Mouse (Mus musculus) hindbrain, embryonic 13.5 days (tissue): ENCODE measurements at regions not wholly inside any gene's neighbourhood (a gene's known extent, or its start where the extent isn't known, plus 50 kb on each side); places are given as distances from the start of the nearest gene placed in this dataset.
A peak's percentile ranks its signal among the peaks of the same experiment; 100 is the strongest.

ENCODE experiments used
- ATAC-seq: fragments of 200-750 bp; cut with Nextera tagmentation; 2 replicates; pipeline ENCODE4 v1.8.0; 2017; ENCODE audit warnings: moderate TSS enrichment; ENCODE audit not compliant: low FRiP score
- H3K27ac ChIP-seq: fragments of 300-500 bp; sonication (generic); 2 replicates; pipeline ENCODE4 v1.5.1; 2015; ENCODE audit warnings: inconsistent platforms, mild to moderate bottlenecking, moderate library complexity
- H3K27me3 ChIP-seq: fragments of 300-500 bp; sonication (generic); 2 replicates; pipeline ENCODE4 v1.6.1; 2015; ENCODE audit warnings: mild to moderate bottlenecking, inconsistent platforms
- H3K36me3 ChIP-seq: fragments of 300-500 bp; sonication (generic); 2 replicates; pipeline ENCODE4 v1.6.1; 2015; ENCODE audit warnings: mild to moderate bottlenecking, inconsistent platforms
- H3K4me1 ChIP-seq: fragments of 300-500 bp; sonication (generic); replicated peaks from 2 replicates; pipeline ENCODE4 v1.6.1; 2015; ENCODE audit warnings: inconsistent platforms
- H3K4me2 ChIP-seq: fragments of 300-500 bp; sonication (generic); 2 replicates; pipeline ENCODE4 v1.6.1; 2015; ENCODE audit warnings: inconsistent platforms, mild to moderate bottlenecking, moderate library complexity
- H3K4me3 ChIP-seq: fragments of 300-500 bp; sonication (generic); 2 replicates; pipeline ENCODE4 v1.5.1; 2015; ENCODE audit warnings: mild to moderate bottlenecking, inconsistent platforms
- H3K9ac ChIP-seq: fragments of 300-500 bp; sonication (generic); 2 replicates; pipeline ENCODE4 v1.6.1; 2015; ENCODE audit warnings: mild to moderate bottlenecking, inconsistent platforms
- H3K9me3 ChIP-seq: fragments of 300-500 bp; sonication (generic); 2 replicates; pipeline ENCODE4 v1.6.1; 2016; ENCODE audit warnings: inconsistent platforms
- WGBS: fragments of 180-500 bp; shearing (Covaris S2); methylation state at CpG from one replicate; pipeline ENCODE4 v1.1.7; 2015; 5-methylcytosine and 5-hydroxymethylcytosine counted together

DNA sequence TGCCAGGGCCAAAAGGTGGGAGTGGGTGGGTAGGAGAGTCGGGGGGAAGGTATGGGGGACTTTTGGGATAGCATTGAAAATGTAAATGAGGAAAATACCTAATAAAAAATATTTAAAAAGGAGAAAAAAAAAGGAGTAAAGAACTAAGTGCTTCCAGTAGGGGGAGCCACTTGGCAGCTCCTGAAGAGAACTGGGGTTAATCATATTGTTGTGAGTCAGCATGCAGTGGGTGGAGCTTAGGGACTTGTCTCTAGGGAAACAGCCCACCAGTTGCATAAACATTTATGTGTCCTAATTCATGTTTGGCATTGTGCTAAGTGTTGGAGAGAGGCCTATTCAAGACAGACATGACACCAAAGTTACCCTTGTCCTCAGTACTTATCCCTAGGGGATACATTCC lies 466.0 kb upstream of the Gulo start:
- no peak overlapping the region for H3K27ac ChIP-seq
- peaks cover 21% of the 10 kb centered on the region for H3K4me1 ChIP-seq
- H3K4me2 ChIP-seq = no peak overlapping the region
- H3K9ac ChIP-seq = no peak overlapping the region
- no peaks in the 10 kb centered on the region for H3K36me3 ChIP-seq
- no peak overlapping the region for H3K4me3 ChIP-seq
- no peak for ATAC-seq
- H3K27me3 ChIP-seq = no peaks in the 10 kb centered on the region
- H3K9me3 ChIP-seq = no peaks in the 10 kb centered on the region; the same call in 1 of the 2 replicates
- WGBS = 71% methylated on average over 1 of the region's 1 CpGs

GRCm38 (mm10) chr14:66473251-66473550 lies 464.2 kb upstream of the Gulo start:
- peaks cover 13% of the 10 kb centered on the region for H3K4me1 ChIP-seq
- WGBS = 29% methylated on average over 1 of the region's 1 CpGs
- no peaks in the 10 kb centered on the region for H3K27me3 ChIP-seq
- no peaks in the 10 kb centered on the region; the same call in 1 of the 2 replicates for H3K9me3 ChIP-seq
- peak overlapping the region; percentile 25 for H3K27ac ChIP-seq
- ATAC-seq = no peak
- no peak overlapping the region for H3K4me2 ChIP-seq
- no peaks in the 10 kb centered on the region for H3K36me3 ChIP-seq
- H3K4me3 ChIP-seq = no peak overlapping the region
- H3K9ac ChIP-seq = no peak overlapping the region

DNA sequence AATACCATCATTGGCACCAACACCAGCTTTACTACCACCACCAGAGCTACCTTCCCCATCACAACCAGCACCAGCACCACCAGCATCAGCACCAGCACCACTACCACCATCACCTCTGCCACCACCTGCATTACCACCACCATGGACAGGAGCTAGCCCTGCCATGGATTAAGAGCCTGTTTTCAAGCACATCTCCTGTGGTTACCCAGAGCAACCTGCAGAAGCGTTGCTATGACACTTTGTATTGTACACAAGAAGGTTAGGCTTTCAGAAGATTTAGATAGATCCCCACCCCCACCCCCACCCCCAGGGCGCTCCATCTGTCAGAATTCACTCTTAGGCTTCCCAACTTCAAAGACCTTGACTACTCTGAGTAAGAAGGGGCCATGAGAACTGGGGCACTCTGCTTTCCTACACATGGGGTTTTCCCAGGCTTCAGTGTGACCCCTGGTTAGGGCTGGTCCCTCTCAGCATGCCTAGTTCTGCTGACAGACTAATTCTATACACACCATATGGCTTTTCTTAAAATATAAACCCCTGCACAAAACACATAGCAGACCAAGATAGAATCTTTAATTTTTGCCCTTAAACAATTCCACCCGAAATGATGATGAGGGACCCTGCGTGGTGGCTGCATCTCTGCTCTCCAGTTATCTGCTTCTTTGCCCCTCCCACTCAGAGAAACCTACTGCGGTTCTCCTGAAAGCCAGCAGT lies 463.7 kb upstream of the Gulo start:
- no peaks in the 10 kb centered on the region for H3K27me3 ChIP-seq
- ATAC-seq = no peak
- 47% methylated on average over 5 of the region's 5 CpGs for WGBS
- H3K9ac ChIP-seq = no peak overlapping the region
- H3K27ac ChIP-seq = peak overlapping the region; percentile 25
- H3K4me2 ChIP-seq = no peak overlapping the region
- H3K9me3 ChIP-seq = no peaks in the 10 kb centered on the region; the same call in 1 of the 2 replicates
- H3K4me3 ChIP-seq = no peak overlapping the region
- no peaks in the 10 kb centered on the region for H3K36me3 ChIP-seq
- H3K4me1 ChIP-seq = peaks cover 11% of the 10 kb centered on the region

GRCm38 (mm10) chr14:66462081-66462480 lies 453.1 kb upstream of the Gulo start:
- H3K27ac ChIP-seq = no peak overlapping the region
- WGBS = 73% methylated on average over 5 of the region's 5 CpGs
- no peak for ATAC-seq
- no peak overlapping the region for H3K9ac ChIP-seq
- no peaks in the 10 kb centered on the region for H3K27me3 ChIP-seq
- no peaks in the 10 kb centered on the region for H3K4me1 ChIP-seq
- H3K36me3 ChIP-seq = no peaks in the 10 kb centered on the region
- no peak overlapping the region for H3K4me2 ChIP-seq
- H3K4me3 ChIP-seq = no peak overlapping the region
- no peaks in the 10 kb centered on the region for H3K9me3 ChIP-seq

GRCm38 (mm10) chr14:66460795-66461194 lies 451.8 kb upstream of the Gulo start:
- Histone ChIP-seq H3K9me3 (no peaks in the 10 kb centered on the region), H3K4me3 (no peak overlapping the region), H3K9ac (no peak overlapping the region), H3K4me2 (no peak overlapping the region), H3K36me3 (no peaks in the 10 kb centered on the region), H3K27ac (no peak overlapping the region), H3K27me3 (no peaks in the 10 kb centered on the region), H3K4me1 (no peaks in the 10 kb centered on the region)
- 28% methylated on average over 3 of the region's 3 CpGs for WGBS
- no peak for ATAC-seq

- no peak for ATAC-seq
- no peaks in the 10 kb centered on the region for H3K9me3 ChIP-seq
- WGBS = 94% methylated on average over 4 of the region's 4 CpGs
Observed at GRCm38 (mm10) chr14:66458696-66459095, 449.7 kb upstream of the Gulo start.

GRCm38 (mm10) chr14:66457300-66457699 lies 448.3 kb upstream of the Gulo start:
- Histone ChIP-seq H3K9ac (no peak overlapping the region), H3K36me3 (no peaks in the 10 kb centered on the region), H3K27ac (no peak overlapping the region), H3K27me3 (no peaks in the 10 kb centered on the region), H3K4me3 (no peak overlapping the region), H3K4me2 (no peak overlapping the region), H3K4me1 (no peaks in the 10 kb centered on the region), H3K9me3 (peaks cover 6% of the 10 kb centered on the region)
- no peak for ATAC-seq
- WGBS = 87% methylated on average over 6 of the region's 6 CpGs

More at GRCm38 (mm10) chr14:66458696-66459095, 449.7 kb upstream of the Gulo start:
- H3K27ac ChIP-seq = no peak overlapping the region
- H3K9ac ChIP-seq = no peak overlapping the region
- no peaks in the 10 kb centered on the region for H3K36me3 ChIP-seq
- H3K4me2 ChIP-seq = no peak overlapping the region
- no peaks in the 10 kb centered on the region for H3K4me1 ChIP-seq
- H3K27me3 ChIP-seq = no peaks in the 10 kb centered on the region
- H3K4me3 ChIP-seq = no peak overlapping the region

DNA sequence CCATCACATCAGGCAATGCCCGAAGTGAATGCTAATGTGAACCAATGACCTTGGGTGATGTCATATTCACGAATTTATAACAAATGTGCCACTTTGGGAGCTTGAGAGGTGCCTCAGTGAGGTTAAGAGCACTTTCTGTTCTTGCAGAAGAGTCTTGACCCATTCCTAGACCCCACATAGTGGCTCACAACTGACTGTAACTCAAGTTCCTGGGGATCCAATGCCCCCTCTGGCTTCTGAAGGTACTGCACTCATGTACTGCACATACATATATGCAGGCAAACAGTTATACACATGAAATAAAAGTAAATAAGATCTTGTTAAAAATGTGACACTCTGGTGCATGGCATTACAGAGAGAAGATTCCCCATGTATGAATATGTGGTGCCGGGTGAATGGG lies 443.8 kb upstream of the Gulo start:
- no peak overlapping the region for H3K4me3 ChIP-seq
- H3K27me3 ChIP-seq = no peaks in the 10 kb centered on the region
- H3K9me3 ChIP-seq = peaks cover 6% of the 10 kb centered on the region
- 87% methylated on average over 3 of the region's 3 CpGs for WGBS
- no peak for ATAC-seq
- no peaks in the 10 kb centered on the region for H3K36me3 ChIP-seq
- H3K9ac ChIP-seq = no peak overlapping the region
- H3K4me1 ChIP-seq = no peaks in the 10 kb centered on the region
- no peak overlapping the region for H3K4me2 ChIP-seq
- no peak overlapping the region for H3K27ac ChIP-seq

GRCm38 (mm10) chr14:66450351-66450750 lies 441.3 kb upstream of the Gulo start:
- no peak overlapping the region for H3K4me2 ChIP-seq
- H3K27ac ChIP-seq = no peak overlapping the region
- H3K9ac ChIP-seq = no peak overlapping the region
- no peak for ATAC-seq
- H3K27me3 ChIP-seq = no peaks in the 10 kb centered on the region
- no peaks in the 10 kb centered on the region for H3K4me1 ChIP-seq
- H3K9me3 ChIP-seq = peaks cover 6% of the 10 kb centered on the region
- H3K4me3 ChIP-seq = no peak overlapping the region
- no peaks in the 10 kb centered on the region for H3K36me3 ChIP-seq
- 58% methylated on average over 10 of the region's 10 CpGs for WGBS

GRCm38 (mm10) chr14:66442576-66442975 lies 433.6 kb upstream of the Gulo start:
- Histone ChIP-seq H3K4me2 (no peak overlapping the region), H3K27ac (no peak overlapping the region), H3K4me1 (no peaks in the 10 kb centered on the region), H3K9ac (no peak overlapping the region), H3K9me3 (no peaks in the 10 kb centered on the region), H3K27me3 (no peaks in the 10 kb centered on the region), H3K36me3 (no peaks in the 10 kb centered on the region), H3K4me3 (no peak overlapping the region)
- no peak for ATAC-seq
- 33% methylated on average over 1 of the region's 1 CpGs for WGBS

DNA sequence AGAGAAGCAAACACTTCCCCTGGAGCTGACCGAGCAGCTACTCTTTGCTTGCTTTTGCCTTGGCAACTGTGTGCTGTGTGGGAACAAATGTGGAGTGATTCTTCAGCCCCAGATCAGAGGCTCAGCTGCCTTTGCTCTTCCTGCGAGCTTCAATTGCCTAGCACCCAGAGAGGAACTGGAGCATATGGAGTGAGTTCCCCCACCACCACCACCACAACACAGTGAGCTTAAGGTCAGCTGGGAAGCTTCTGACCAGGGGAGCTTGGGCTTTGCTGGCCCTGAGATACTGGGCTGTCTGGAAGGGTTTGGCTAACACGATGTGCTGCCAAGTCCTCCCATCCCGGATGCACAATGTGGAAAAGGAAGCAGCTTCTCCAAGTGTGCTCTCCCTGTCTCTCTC lies 432.8 kb upstream of the Gulo start:
- Histone ChIP-seq H3K9ac (no peak overlapping the region), H3K4me3 (no peak overlapping the region), H3K4me1 (no peaks in the 10 kb centered on the region), H3K9me3 (no peaks in the 10 kb centered on the region), H3K4me2 (no peak overlapping the region), H3K27ac (0 out of 2 replicates have a peak overlapping the region, but pooled peaks have one; percentile 18), H3K36me3 (no peaks in the 10 kb centered on the region), H3K27me3 (no peaks in the 10 kb centered on the region)
- 61% methylated on average over 4 of the region's 4 CpGs for WGBS
- ATAC-seq = no peak

- H3K4me1 ChIP-seq = 0 out of 2 replicates have a peak, but pooled peaks cover 3% of the 10 kb centered on the region
- no peaks in the 10 kb centered on the region; the same call in 1 of the 2 replicates for H3K9me3 ChIP-seq
- H3K36me3 ChIP-seq = no peaks in the 10 kb centered on the region
- H3K27ac ChIP-seq = no peak overlapping the region
- no peak overlapping the region for H3K9ac ChIP-seq
- WGBS = 94% methylated on average over 1 of the region's 1 CpGs
- no peaks in the 10 kb centered on the region for H3K27me3 ChIP-seq
- H3K4me3 ChIP-seq = no peak overlapping the region
- no peak for ATAC-seq
- H3K4me2 ChIP-seq = no peak overlapping the region
Observed at GRCm38 (mm10) chr14:66438572-66438971, 429.6 kb upstream of the Gulo start.

DNA sequence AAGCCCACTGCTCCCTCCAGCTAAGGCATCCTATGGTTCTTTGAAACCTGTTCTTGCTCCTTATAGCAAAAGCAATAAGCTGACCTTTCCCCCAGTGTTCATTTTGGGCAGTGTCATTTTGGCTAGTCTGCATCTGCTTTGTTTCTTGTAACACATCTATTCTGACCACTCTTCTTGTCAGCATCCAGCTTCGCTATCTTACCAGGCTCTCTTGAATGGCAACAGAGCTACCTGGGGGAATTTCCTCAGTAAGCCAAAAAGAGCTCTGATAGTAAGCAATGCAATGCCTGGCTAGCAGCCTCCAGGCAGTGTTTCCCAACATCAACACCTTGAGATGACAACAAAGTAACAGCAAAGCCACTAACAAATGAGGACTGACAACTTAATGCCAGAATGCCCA lies 429.0 kb upstream of the Gulo start:
- Histone ChIP-seq H3K9ac (no peak overlapping the region), H3K9me3 (no peaks in the 10 kb centered on the region; the same call in 1 of the 2 replicates), H3K27me3 (no peaks in the 10 kb centered on the region), H3K4me3 (no peak overlapping the region), H3K4me2 (no peak overlapping the region), H3K36me3 (no peaks in the 10 kb centered on the region), H3K4me1 (0 out of 2 replicates have a peak, but pooled peaks cover 3% of the 10 kb centered on the region), H3K27ac (no peak overlapping the region)
- WGBS = 88% methylated on average over 1 of the region's 1 CpGs
- no peak for ATAC-seq
